Mouse (Mus musculus) cerebellum, postnatal 36 days (tissue): ENCODE measurements around the gene A930004D18Rik.
"Not testable (repeated sequence)": the region's sequence is repeated elsewhere in the genome, so short reads cannot be mapped to it uniquely, and the experiment has no call there.

Experiments
- DNase-seq, 2 experiments: peaks; one replicate each; pipeline ENCODE4 v3.0.0; 2021 to 2022; ENCODE audit warnings: mixed read lengths in 2 of 2

Gene A930004D18Rik

GRCm38 (mm10) chr2:18004286-18004685 is 33.3 kb downstream of the A930004D18Rik start:
- DNase-seq: no peak

DNA sequence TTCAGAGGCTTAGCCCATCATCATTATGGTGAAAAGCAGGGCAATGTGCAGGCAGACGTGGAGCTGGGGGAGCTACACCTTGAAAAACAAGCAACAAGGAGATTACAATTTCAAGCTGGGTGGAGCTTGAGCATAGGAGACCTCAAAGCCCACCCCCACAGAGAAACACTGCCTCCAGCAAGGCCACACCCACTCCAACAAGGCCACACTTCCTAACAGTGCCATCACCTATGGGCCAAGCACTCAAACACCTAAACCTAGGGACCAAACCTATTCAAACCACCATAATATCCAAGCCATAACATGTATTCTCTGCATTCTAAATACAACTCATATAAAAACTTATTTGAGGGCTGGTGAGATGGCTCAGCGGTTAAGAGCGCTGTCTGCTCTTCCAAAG is 35.2 kb downstream of the A930004D18Rik start:
- DNase-seq: no peak

- DNase-seq: no peak
Measured at GRCm38 (mm10) chr2:17996858-17997257, 40.7 kb downstream of the A930004D18Rik start, which contains the start of gene H2al2a. H2al2a (minus strand) TSS chr2:17996958.

DNA sequence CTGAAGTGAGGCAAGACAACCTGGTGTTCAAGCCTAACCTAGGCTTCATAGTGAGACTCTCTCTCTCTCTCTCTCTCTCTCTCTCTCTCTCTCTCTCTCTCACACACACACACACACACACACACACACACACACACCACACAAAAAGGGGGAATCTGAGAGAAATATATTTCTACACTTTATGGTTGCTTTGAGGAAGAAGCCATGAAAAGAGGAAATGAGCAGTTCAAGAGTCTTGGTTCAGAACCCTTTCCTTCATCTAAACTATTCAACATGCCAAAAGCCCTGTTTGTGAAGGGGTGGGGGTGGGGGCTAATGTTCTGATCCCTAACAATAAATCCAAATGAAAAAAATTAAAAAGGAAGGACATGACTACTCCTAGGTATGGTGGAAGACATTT is 48.0 kb downstream of the A930004D18Rik start:
- DNase-seq: no peak

GRCm38 (mm10) chr2:17989115-17989514 is 48.4 kb downstream of the A930004D18Rik start:
- no peak for DNase-seq

DNA sequence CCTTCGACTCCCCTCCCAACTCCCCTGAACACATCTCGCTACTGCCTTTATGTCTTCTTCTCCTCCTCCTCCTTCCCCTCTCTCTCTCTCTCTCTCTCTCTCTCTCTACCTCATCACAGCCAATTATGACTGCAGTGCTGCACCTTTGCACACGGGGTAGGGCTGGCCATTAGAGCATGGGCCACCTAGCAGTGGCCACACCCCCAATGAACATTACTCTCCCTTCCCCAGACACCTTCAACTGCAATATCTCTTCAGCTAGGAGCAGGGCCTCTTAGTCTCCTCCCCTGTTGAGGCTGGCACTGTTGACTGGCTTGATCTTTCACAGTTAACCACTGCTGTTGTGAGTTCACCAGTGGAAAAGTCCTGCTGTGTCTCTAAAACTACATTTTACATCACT is 50.8 kb downstream of the A930004D18Rik start:
- no peak for DNase-seq

DNA sequence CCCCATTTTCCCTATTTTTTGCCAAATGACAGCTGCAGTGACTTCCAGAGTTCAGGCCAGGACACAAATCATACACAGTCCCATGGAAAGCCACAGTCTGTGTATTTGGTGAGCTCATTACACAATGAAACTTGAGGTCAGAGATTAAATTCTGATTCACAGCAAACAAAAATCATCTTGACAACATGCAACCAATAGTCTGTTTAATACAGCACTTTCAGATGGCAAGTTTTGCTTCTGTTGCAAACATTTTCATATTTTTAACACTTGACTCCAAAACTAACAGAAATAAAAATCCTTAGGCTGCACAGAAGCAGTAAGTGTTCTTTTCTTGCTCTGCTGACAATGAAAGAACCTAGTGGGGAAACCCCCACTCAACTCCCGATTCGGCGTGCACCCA is 52.8 kb downstream of the A930004D18Rik start:
- no peak for DNase-seq

DNA sequence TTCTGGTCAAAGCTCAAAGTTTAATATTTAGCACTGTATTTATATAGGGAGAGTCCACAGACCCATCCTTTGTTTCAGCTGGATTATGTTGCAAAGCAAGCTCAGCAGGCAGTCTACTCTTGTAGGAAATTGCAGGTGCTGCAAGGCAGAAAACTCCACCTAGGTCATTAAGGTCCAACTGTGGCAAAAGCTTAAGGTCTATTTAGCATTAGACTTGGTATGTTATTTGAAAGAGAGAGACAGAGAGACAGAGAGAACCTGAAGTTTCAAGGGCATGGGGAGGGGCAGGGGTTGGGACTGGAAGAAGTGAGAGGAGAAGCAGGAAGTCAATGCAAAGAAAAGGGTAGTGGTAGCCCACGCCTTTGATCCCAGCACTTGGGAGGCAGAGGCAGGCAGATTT is 54.8 kb downstream of the A930004D18Rik start:
- DNase-seq: no peak

DNA sequence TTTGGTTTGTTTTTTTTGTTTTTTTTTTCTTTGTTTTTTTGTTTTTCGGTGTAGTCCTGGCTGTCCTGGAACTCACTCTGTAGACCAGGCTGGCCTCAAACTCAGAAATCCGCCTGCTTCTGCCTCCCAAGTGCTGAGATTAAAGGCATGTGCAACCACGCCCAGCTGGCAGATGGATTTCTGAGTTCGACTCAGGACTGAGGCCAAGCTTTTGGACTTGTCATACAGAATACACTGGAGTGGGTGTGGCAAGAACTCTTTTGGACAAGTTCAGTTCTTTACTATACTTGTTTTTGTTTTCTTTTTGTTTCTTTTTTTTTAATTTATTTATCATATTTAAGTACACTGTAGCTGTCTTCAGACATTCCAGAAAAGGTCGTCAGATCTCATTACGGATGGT is 58.8 kb downstream of the A930004D18Rik start:
- DNase-seq: no peak

DNA sequence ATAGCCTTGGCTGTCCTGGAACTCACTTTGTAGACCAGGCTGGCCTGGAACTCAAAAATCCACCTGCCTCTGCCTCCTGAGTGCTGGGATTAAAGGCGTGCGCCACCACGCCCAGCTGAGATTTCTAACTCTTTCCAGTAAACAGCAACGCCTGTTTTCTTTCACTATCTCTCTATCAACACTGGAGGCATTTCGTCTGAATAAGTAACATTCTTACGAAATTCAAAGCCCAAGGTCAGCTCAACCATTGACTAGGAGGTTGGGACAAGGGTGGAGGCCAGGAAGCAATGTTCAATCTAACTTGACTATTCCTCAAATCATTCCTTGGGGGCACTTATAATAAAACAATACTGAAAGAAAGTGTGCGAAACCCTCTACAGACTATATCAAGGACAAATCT is 59.3 kb downstream of the A930004D18Rik start:
- not testable (repeated sequence) for DNase-seq

DNA sequence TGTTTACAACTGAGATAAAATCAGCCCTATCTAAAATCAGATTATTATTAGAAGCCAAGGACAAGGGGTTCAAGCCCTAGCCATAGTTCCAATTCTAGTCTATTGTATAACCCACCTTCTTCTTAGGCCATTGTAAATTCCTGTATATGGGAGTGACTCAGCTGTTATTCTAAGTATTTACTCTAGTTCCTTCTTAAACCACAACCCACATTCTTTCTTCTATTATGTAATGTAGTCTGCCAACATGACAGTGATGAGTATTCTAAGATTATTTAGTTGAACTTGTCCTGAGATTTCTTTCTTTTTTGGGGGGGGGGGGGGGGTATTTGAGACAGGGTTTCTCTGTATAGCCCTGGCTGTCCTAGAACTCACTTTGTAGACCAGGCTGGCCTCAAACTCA is 59.9 kb downstream of the A930004D18Rik start:
- DNase-seq: not testable (repeated sequence)

GRCm38 (mm10) chr2:17975601-17976327 is 61.8 kb downstream of the A930004D18Rik start:
- DNase-seq: no peak
